Mouse (Mus musculus): ENCODE measurements around the gene Osbp2. TPM values are rescaled to one million over a fixed set of nuclear protein-coding genes. Genes with fewer than 3 reads are reported as not detected.

Gene Osbp2
- polyA plus RNA-seq, 1 experiment from 2014 or later = 0.50 TPM

GRCm38 (mm10) chr11:3707057-3707456 lies 156.6 kb downstream of the Osbp2 start:
- no peak for ATAC-seq

DNA sequence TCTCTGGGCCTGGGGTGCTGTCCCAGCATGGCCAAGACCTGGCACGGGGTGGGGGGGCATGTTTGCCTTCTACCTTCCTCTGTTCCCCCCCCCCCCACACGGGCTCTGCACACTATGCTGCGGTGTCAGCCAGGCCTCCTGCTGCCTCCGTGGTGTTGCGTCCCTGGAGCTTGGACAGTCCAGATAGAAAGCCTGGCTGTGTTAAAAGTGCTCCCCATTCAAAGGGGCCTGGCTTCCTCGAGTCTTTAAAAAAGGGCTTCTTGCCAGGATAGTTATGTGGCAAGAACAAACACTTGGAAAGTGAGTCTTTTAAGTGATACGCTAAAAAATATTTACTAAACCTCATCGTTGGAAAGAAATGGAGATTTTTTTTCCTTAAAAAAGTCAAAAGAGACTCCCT lies 159.3 kb downstream of the Osbp2 start:
- Histone ChIP-seq H3K4me3 (replicated peaks) (no peak overlapping the region), H3K27me3 (replicated peaks) (no peaks in the 10 kb centered on the region), H3K4me1 (replicated peaks) (no peaks in the 10 kb centered on the region), H3K27ac (no peak overlapping the region), H3K36me3 (no peaks in the 10 kb centered on the region), H3K9ac (no peak overlapping the region), H3K4me2 (replicated peaks) (no peak overlapping the region), H3K9me3 (no peaks in the 10 kb centered on the region)
- WGBS = 75% methylated on average over 8 of the region's 8 CpGs
- ATAC-seq = no peak

More at GRCm38 (mm10) chr11:3707057-3707456, 156.6 kb downstream of the Osbp2 start:
- WGBS = 78% methylated on average over 8 of the region's 8 CpGs
- Histone ChIP-seq H3K4me3 (replicated peaks) (no peak overlapping the region), H3K4me1 (replicated peaks) (no peaks in the 10 kb centered on the region), H3K36me3 (no peaks in the 10 kb centered on the region), H3K27me3 (replicated peaks) (no peaks in the 10 kb centered on the region), H3K9me3 (no peaks in the 10 kb centered on the region), H3K4me2 (replicated peaks) (no peak overlapping the region), H3K27ac (no peak overlapping the region), H3K9ac (no peak overlapping the region)

DNA sequence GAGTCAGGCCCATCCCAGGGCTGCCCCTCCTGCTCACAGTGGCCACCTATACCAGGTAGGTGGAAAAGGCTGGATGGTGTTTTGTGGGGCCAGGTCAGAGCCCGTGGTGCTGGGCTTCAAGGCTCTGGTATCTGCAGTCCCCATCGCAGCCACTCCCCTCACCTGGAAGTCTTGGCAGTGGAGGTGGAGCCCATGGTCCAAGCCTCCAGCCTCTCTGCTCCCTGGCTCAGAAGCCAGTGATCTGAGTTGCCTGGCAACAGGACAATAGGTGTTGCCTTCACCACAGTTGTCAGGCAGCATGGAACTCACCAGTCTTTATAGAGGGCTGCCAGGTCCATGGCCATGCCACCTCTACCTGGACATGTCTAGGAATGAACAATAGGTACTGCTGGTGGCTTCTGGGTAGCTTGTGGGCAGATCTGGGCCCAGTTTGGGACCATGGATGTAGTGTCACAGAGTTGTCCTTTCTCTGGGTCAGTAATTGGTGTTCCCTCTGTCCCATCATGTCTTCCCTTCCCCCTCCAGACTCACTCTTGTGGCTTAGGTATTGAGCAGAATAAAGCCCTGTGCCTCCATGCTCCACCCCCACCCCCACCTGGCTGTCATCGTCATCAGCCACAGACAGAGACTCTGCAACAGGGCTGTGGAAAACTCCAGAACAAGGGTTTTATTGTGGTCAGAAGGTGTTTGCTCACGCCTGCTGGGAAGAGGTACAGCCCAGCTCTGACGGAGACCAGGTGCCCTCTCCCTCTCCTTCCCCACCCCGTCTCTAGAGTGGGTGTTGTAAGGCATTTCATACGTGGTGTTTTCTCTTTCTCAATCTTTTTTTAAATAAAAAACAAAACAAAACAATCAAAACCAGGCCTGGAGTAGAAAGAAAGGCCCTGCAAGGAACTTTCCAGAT lies 160.4 kb downstream of the Osbp2 start:
- Histone ChIP-seq H3K27me3 (replicated peaks) (no peaks in the 10 kb centered on the region), H3K27ac (no peak overlapping the region), H3K4me2 (replicated peaks) (no peak overlapping the region), H3K9me3 (no peaks in the 10 kb centered on the region), H3K4me3 (replicated peaks) (no peak overlapping the region), H3K9ac (no peak overlapping the region), H3K36me3 (no peaks in the 10 kb centered on the region), H3K4me1 (replicated peaks) (no peaks in the 10 kb centered on the region)
- ATAC-seq = peak; percentile 23; the same call in 1 of the 2 replicates
- WGBS = 48% methylated on average over 7 of the region's 7 CpGs

DNA sequence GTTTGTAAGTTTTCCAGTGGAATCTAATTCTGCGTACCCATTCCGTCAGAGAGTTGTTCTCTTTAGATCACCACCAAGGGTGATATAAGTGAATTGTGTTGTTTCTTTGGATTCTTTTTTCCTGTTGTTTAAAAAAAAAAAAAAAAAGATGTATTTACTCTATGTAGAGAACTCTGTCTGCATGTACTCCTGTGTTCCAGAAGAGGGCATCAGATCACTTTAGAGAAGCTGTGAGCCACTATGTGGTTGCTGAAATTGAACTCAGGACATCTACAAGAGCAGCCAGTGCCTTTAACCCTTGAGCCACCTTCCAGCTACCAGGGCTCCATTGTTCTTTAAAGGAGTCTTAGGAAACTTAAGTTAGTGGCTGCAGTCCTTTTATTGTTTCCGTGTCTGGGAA lies 166.3 kb downstream of the Osbp2 start:
- Histone ChIP-seq H3K27ac (no peak overlapping the region), H3K4me3 (replicated peaks) (no peak overlapping the region), H3K36me3 (no peaks in the 10 kb centered on the region), H3K9ac (no peak overlapping the region), H3K4me2 (replicated peaks) (no peak overlapping the region), H3K9me3 (no peaks in the 10 kb centered on the region), H3K4me1 (replicated peaks) (no peaks in the 10 kb centered on the region), H3K27me3 (replicated peaks) (no peaks in the 10 kb centered on the region)
- WGBS = 80% methylated on average over 3 of the region's 3 CpGs
- no peak for ATAC-seq

DNA sequence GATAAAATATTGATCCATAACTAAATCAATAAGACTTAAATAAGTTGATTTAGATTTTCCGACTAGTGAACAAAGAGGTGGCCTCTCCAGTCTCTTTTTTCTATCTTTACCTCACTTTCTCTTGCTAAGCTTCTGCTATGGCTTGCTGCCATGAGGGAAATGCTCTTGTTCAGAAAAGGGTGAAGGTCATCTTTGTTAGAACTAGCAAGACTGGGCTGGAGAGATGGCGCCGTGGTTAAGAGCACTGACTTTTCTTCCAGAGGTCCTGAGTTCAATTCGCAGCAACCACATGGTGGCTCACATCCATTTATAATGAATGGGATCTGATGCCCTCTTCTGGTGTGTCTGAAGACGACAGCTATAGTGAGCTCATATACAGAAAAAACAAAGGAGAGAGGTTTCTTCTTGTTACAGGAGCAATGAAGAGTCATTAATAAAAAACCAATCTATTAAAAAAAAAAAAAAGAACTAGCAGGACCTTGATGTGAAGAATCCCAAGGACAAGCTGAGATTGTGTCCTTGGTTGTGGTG lies 167.6 kb downstream of the Osbp2 start:
- no peak overlapping the region for H3K27ac ChIP-seq
- 76% methylated on average over 5 of the region's 5 CpGs for WGBS
- no peaks in the 10 kb centered on the region for H3K4me1 ChIP-seq (replicated peaks)
- ATAC-seq = no peak
- H3K4me2 ChIP-seq (replicated peaks) = no peak overlapping the region
- no peak overlapping the region for H3K9ac ChIP-seq
- no peaks in the 10 kb centered on the region for H3K9me3 ChIP-seq
- H3K27me3 ChIP-seq (replicated peaks) = no peaks in the 10 kb centered on the region
- H3K4me3 ChIP-seq (replicated peaks) = no peak overlapping the region
- H3K36me3 ChIP-seq = peaks cover 5% of the 10 kb centered on the region; the same call in 1 of the 2 replicates

DNA sequence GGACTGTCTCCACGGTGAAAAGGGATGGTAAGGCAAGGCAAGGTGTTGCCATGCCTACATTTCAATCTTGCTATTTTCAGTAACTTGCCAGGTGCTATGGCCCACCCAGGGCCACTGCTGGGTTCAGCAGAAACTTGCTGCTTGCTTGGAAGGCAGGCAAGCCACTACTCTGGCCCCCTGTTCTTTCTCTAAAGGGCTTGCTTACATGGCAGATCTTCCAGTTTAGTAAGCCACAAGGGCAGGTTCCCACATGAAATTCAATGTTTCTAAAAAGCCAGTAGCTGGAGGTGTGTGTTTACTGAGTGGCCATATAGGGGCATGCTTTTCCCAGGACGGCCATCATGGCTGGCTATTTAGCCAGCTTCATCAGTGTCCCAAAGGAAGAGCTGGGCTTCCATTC lies 172.0 kb downstream of the Osbp2 start:
- Histone ChIP-seq H3K9me3 (no peaks in the 10 kb centered on the region), H3K27me3 (replicated peaks) (no peaks in the 10 kb centered on the region), H3K9ac (no peak overlapping the region), H3K4me1 (replicated peaks) (no peaks in the 10 kb centered on the region), H3K36me3 (peaks cover 30% of the 10 kb centered on the region), H3K4me2 (replicated peaks) (no peak overlapping the region), H3K27ac (no peak overlapping the region), H3K4me3 (replicated peaks) (no peak overlapping the region)
- ATAC-seq = no peak
- 93% methylated on average over 2 of the region's 2 CpGs for WGBS

- no peak for ATAC-seq
- Histone ChIP-seq H3K27me3 (replicated peaks) (no peaks in the 10 kb centered on the region), H3K9ac (no peak overlapping the region), H3K27ac (no peak overlapping the region), H3K9me3 (no peaks in the 10 kb centered on the region), H3K4me3 (replicated peaks) (no peak overlapping the region), H3K4me2 (replicated peaks) (no peak overlapping the region), H3K4me1 (replicated peaks) (no peaks in the 10 kb centered on the region), H3K36me3 (peaks cover 59% of the 10 kb centered on the region)
- 92% methylated on average over 2 of the region's 2 CpGs for WGBS
These were observed 176.8 kb downstream of the Osbp2 start for GRCm38 (mm10) chr11:3686885-3687284.

DNA sequence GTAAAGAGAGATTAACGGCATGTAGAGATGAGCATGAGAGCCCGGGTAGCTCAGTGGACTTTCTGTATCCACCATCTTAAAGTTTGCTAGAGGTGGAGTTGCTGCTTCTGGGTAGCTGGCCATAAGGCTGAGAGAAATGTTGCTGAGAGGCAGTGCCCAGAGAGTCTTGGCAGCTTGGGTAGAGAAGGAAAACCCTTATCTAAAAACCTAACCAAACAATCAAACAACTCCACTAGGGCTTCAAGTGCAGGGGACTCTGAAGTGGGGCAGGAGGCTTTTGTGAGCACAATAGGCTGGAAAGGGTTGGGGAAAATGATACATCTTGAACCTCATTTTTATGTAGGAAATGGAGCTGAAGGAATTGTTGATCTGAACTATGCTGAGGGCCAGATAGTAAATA lies 177.4 kb downstream of the Osbp2 start:
- peaks cover 56% of the 10 kb centered on the region for H3K36me3 ChIP-seq
- H3K27me3 ChIP-seq (replicated peaks) = no peaks in the 10 kb centered on the region
- no peaks in the 10 kb centered on the region for H3K9me3 ChIP-seq
- no peak overlapping the region for H3K27ac ChIP-seq
- H3K4me2 ChIP-seq (replicated peaks) = no peak overlapping the region
- ATAC-seq = no peak
- H3K4me3 ChIP-seq (replicated peaks) = no peak overlapping the region
- H3K4me1 ChIP-seq (replicated peaks) = no peaks in the 10 kb centered on the region
- H3K9ac ChIP-seq = no peak overlapping the region
- 92% methylated on average over 2 of the region's 2 CpGs for WGBS

DNA sequence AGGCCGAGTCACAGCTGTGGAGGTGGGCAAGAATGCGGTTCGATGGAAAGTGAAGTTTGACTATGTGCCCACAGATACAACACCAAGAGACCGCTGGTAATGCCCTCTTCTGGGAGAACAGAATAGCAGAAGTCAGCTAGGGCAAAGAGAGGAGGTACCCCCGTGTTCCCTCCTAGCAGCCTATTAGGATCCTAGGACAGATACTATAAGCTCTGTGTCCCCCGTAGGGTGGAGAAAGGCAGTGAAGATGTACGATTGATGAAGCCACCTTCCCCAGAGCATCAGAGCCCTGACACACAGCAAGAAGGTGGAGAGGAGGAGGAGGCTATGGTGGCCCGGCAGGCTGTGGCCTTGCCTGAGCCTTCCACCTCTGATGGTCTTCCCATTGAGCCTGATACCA lies 178.3 kb downstream of the Osbp2 start:
- Histone ChIP-seq H3K4me2 (replicated peaks) (no peak overlapping the region), H3K4me1 (replicated peaks) (no peaks in the 10 kb centered on the region), H3K4me3 (replicated peaks) (no peak overlapping the region), H3K36me3 (peaks cover 60% of the 10 kb centered on the region), H3K27ac (no peak overlapping the region), H3K9me3 (no peaks in the 10 kb centered on the region), H3K27me3 (replicated peaks) (no peaks in the 10 kb centered on the region), H3K9ac (no peak overlapping the region)
- ATAC-seq = no peak
- 91% methylated on average over 8 of the region's 8 CpGs for WGBS

DNA sequence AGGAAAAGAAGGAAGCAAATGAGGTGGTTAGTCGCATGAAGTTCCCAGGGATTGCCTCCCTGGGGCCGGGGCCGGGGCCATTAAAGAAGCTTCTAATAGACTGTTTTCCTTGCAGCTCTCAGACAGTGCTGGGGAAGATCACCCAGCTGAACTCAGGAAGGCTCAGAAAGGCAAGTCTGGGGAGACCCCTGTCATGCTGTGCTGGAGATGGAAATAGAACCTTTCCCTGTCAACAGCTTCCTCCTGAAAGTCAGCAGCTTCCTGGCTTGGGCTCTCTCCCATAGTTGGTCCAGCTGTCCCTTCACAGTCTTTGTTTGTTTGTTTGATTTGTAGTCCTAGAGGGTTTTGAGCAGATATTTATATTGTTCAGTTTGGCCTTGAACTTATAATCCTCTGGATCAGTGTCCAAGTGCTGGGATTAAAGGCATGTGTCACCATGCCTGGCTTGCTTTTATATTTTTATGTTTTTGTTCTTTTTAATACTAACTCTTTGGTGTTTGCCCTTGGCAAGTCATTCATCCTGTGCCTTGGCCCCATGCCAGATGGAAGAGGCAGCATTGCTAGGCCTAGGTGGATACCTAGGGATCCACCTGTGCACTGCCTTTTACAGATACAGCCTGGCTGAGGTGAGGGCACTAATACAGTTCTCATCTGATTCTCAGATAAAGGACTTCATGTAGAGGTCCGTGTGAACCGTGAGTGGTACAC lies 178.8 kb downstream of the Osbp2 start:
- Histone ChIP-seq H3K9me3 (no peaks in the 10 kb centered on the region), H3K27me3 (replicated peaks) (no peaks in the 10 kb centered on the region), H3K4me1 (replicated peaks) (no peaks in the 10 kb centered on the region), H3K4me2 (replicated peaks) (no peak overlapping the region), H3K4me3 (replicated peaks) (no peak overlapping the region), H3K36me3 (peaks cover 63% of the 10 kb centered on the region), H3K27ac (no peak overlapping the region), H3K9ac (no peak overlapping the region)
- ATAC-seq = no peak
- 89% methylated on average over 5 of the region's 5 CpGs for WGBS

- Histone ChIP-seq H3K27me3 (replicated peaks) (no peaks in the 10 kb centered on the region), H3K4me1 (replicated peaks) (no peaks in the 10 kb centered on the region), H3K4me2 (replicated peaks) (no peak overlapping the region), H3K4me3 (replicated peaks) (no peak overlapping the region), H3K36me3 (peaks cover 61% of the 10 kb centered on the region), H3K9me3 (no peaks in the 10 kb centered on the region), H3K9ac (no peak overlapping the region), H3K27ac (no peak overlapping the region)
- WGBS = 93% methylated on average over 1 of the region's 1 CpGs
- no peak for ATAC-seq
These were observed 179.5 kb downstream of the Osbp2 start for GRCm38 (mm10) chr11:3684232-3684631.

GRCm38 (mm10) chr11:3683696-3684095 lies 180.0 kb downstream of the Osbp2 start:
- ATAC-seq = no peak
- no peak overlapping the region for H3K4me3 ChIP-seq (replicated peaks)
- H3K9me3 ChIP-seq = no peaks in the 10 kb centered on the region
- H3K27ac ChIP-seq = no peak overlapping the region
- 92% methylated on average over 11 of the region's 11 CpGs for WGBS
- H3K4me1 ChIP-seq (replicated peaks) = no peaks in the 10 kb centered on the region
- H3K4me2 ChIP-seq (replicated peaks) = no peak overlapping the region
- no peak overlapping the region for H3K9ac ChIP-seq
- H3K27me3 ChIP-seq (replicated peaks) = no peaks in the 10 kb centered on the region
- peaks cover 60% of the 10 kb centered on the region for H3K36me3 ChIP-seq

Data from intestine, embryonic 15.5 days (tissue).